Mouse (Mus musculus): Measurements from ENCODE around the gene Mpped2. TPM values are rescaled to one million over a fixed set of nuclear protein-coding genes. Genes with fewer than 3 reads are reported as not detected.

The Mpped2 gene
- polyA plus RNA-seq, 1 experiment from 2014 or later = 8.0 TPM

- H3K4me3 ChIP-seq (ENCODE audit: low read depth, low read length) = no peak overlapping the region
- no peak overlapping the region for H3K4me2 ChIP-seq (replicated peaks; ENCODE audit: low read depth)
- no peaks in the 10 kb centered on the region for H3K9me3 ChIP-seq (ENCODE audit: control insufficient read depth)
- no peaks in the 10 kb centered on the region for H3K27me3 ChIP-seq (replicated peaks; ENCODE audit: control insufficient read depth, insufficient read depth, low read length)
- 58% methylated on average over 4 of the region's 4 CpGs for WGBS
- no peak for TF ChIP-seq CTCF (IDR thresholded peaks at IDR 0.05; ENCODE audit: low read depth)
- no peak overlapping the region for H3K9ac ChIP-seq (ENCODE audit: low read depth, low read length)
- H3K27ac ChIP-seq (ENCODE audit: low read depth, low read length) = no peak overlapping the region
- H3K36me3 ChIP-seq (ENCODE audit: control insufficient read depth, insufficient read depth) = no peaks in the 10 kb centered on the region
- no peaks in the 10 kb centered on the region for H3K4me1 ChIP-seq (replicated peaks; ENCODE audit: control insufficient read depth, insufficient read depth, low read length)
- ATAC-seq = no peak
Observed at GRCm38 (mm10) chr2:106746905-106747304, 53.8 kb downstream of the Mpped2 start.

GRCm38 (mm10) chr2:106747342-106747741 is 54.3 kb downstream of the Mpped2 start:
- no peaks in the 10 kb centered on the region for H3K4me1 ChIP-seq (replicated peaks; ENCODE audit: control insufficient read depth, insufficient read depth, low read length)
- H3K9ac ChIP-seq (ENCODE audit: low read depth, low read length) = no peak overlapping the region
- no peaks in the 10 kb centered on the region for H3K27me3 ChIP-seq (replicated peaks; ENCODE audit: control insufficient read depth, insufficient read depth, low read length)
- no peak overlapping the region for H3K4me3 ChIP-seq (ENCODE audit: low read depth, low read length)
- 78% methylated on average over 4 of the region's 4 CpGs for WGBS
- no peak overlapping the region for H3K4me2 ChIP-seq (replicated peaks; ENCODE audit: low read depth)
- no peaks in the 10 kb centered on the region for H3K9me3 ChIP-seq (ENCODE audit: control insufficient read depth)
- H3K27ac ChIP-seq (ENCODE audit: low read depth, low read length) = no peak overlapping the region
- H3K36me3 ChIP-seq (ENCODE audit: control insufficient read depth, insufficient read depth) = no peaks in the 10 kb centered on the region
- TF ChIP-seq CTCF (IDR thresholded peaks at IDR 0.05; ENCODE audit: low read depth) = no peak
- no peak for ATAC-seq

GRCm38 (mm10) chr2:106750878-106751277 is 57.8 kb downstream of the Mpped2 start:
- H3K36me3 ChIP-seq (ENCODE audit: control insufficient read depth, insufficient read depth) = no peaks in the 10 kb centered on the region
- no peaks in the 10 kb centered on the region for H3K9me3 ChIP-seq (ENCODE audit: control insufficient read depth)
- no peak overlapping the region for H3K9ac ChIP-seq (ENCODE audit: low read depth, low read length)
- H3K4me3 ChIP-seq (ENCODE audit: low read depth, low read length) = no peak overlapping the region
- ATAC-seq = no peak
- H3K4me2 ChIP-seq (replicated peaks; ENCODE audit: low read depth) = no peak overlapping the region
- H3K27ac ChIP-seq (ENCODE audit: low read depth, low read length) = no peak overlapping the region
- H3K27me3 ChIP-seq (replicated peaks; ENCODE audit: control insufficient read depth, insufficient read depth, low read length) = no peaks in the 10 kb centered on the region
- no peak for TF ChIP-seq CTCF (IDR thresholded peaks at IDR 0.05; ENCODE audit: low read depth)
- H3K4me1 ChIP-seq (replicated peaks; ENCODE audit: control insufficient read depth, insufficient read depth, low read length) = no peaks in the 10 kb centered on the region
- 79% methylated on average over 3 of the region's 3 CpGs for WGBS

- Histone ChIP-seq H3K4me1 (replicated peaks; ENCODE audit: control insufficient read depth, insufficient read depth, low read length) (no peaks in the 10 kb centered on the region), H3K4me2 (replicated peaks; ENCODE audit: low read depth) (no peak overlapping the region), H3K9me3 (ENCODE audit: control insufficient read depth) (no peaks in the 10 kb centered on the region), H3K27ac (ENCODE audit: low read depth, low read length) (no peak overlapping the region), H3K4me3 (ENCODE audit: low read depth, low read length) (no peak overlapping the region), H3K27me3 (replicated peaks; ENCODE audit: control insufficient read depth, insufficient read depth, low read length) (no peaks in the 10 kb centered on the region), H3K9ac (ENCODE audit: low read depth, low read length) (no peak overlapping the region), H3K36me3 (ENCODE audit: control insufficient read depth, insufficient read depth) (no peaks in the 10 kb centered on the region)
- no peak for TF ChIP-seq CTCF (IDR thresholded peaks at IDR 0.05; ENCODE audit: low read depth)
- no peak for ATAC-seq
- 64% methylated on average over 5 of the region's 5 CpGs for WGBS
Observed at GRCm38 (mm10) chr2:106753703-106754102, 60.6 kb downstream of the Mpped2 start.

GRCm38 (mm10) chr2:106754696-106755095 is 61.6 kb downstream of the Mpped2 start:
- no peaks in the 10 kb centered on the region for H3K4me1 ChIP-seq (replicated peaks; ENCODE audit: control insufficient read depth, insufficient read depth, low read length)
- no peaks in the 10 kb centered on the region for H3K27me3 ChIP-seq (replicated peaks; ENCODE audit: control insufficient read depth, insufficient read depth, low read length)
- 77% methylated on average over 5 of the region's 5 CpGs for WGBS
- no peak overlapping the region for H3K9ac ChIP-seq (ENCODE audit: low read depth, low read length)
- ATAC-seq = no peak
- no peaks in the 10 kb centered on the region for H3K9me3 ChIP-seq (ENCODE audit: control insufficient read depth)
- H3K27ac ChIP-seq (ENCODE audit: low read depth, low read length) = no peak overlapping the region
- TF ChIP-seq CTCF (IDR thresholded peaks at IDR 0.05; ENCODE audit: low read depth) = no peak
- no peaks in the 10 kb centered on the region for H3K36me3 ChIP-seq (ENCODE audit: control insufficient read depth, insufficient read depth)
- no peak overlapping the region for H3K4me3 ChIP-seq (ENCODE audit: low read depth, low read length)
- H3K4me2 ChIP-seq (replicated peaks; ENCODE audit: low read depth) = no peak overlapping the region

- no peak for TF ChIP-seq CTCF (IDR thresholded peaks at IDR 0.05; ENCODE audit: low read depth)
- WGBS = 61% methylated on average over 13 of the region's 13 CpGs
- Histone ChIP-seq H3K4me1 (replicated peaks; ENCODE audit: control insufficient read depth, insufficient read depth, low read length) (no peaks in the 10 kb centered on the region), H3K27ac (ENCODE audit: low read depth, low read length) (no peak overlapping the region), H3K4me3 (ENCODE audit: low read depth, low read length) (no peak overlapping the region), H3K36me3 (ENCODE audit: control insufficient read depth, insufficient read depth) (no peaks in the 10 kb centered on the region), H3K4me2 (replicated peaks; ENCODE audit: low read depth) (no peak overlapping the region), H3K9ac (ENCODE audit: low read depth, low read length) (no peak overlapping the region), H3K27me3 (replicated peaks; ENCODE audit: control insufficient read depth, insufficient read depth, low read length) (no peaks in the 10 kb centered on the region), H3K9me3 (ENCODE audit: control insufficient read depth) (no peaks in the 10 kb centered on the region)
- ATAC-seq = no peak
Observed at GRCm38 (mm10) chr2:106756354-106757103, 63.5 kb downstream of the Mpped2 start.
